Mouse (Mus musculus) E14TG2a.4 (cell line): ENCODE measurements around the gene Crnkl1.
A peak's percentile ranks its signal among the peaks of the same experiment; 100 is the strongest.
"Not testable (repeated sequence)": the region's sequence is repeated elsewhere in the genome, so short reads cannot be mapped to it uniquely, and the experiment has no call there.

Source experiments
- H3K27me3 ChIP-seq: 2 replicates; pipeline ENCODE4 v1.6.1; 2014; ENCODE audit warnings: low read length, control low read depth; ENCODE audit not compliant: insufficient read depth
- H3K36me3 ChIP-seq: 2 replicates; pipeline ENCODE4 v1.6.1; 2014; ENCODE audit warnings: low read length, control low read depth; ENCODE audit not compliant: insufficient read depth
- H3K4me1 ChIP-seq: replicated peaks from 2 replicates; pipeline ENCODE4 v1.6.1; 2014; ENCODE audit warnings: low read depth, low read length, control low read depth
- H3K4me3 ChIP-seq: replicated peaks from 2 replicates; pipeline ENCODE4 v1.5.1; 2014; ENCODE audit warnings: mild to moderate bottlenecking, low read length
- H3K9me3 ChIP-seq: 2 replicates; pipeline ENCODE4 v1.6.1; 2014; ENCODE audit warnings: low read length, control low read depth
- CTCF ChIP-seq: conservative IDR thresholded peaks from 2 replicates; pipeline ENCODE4 v1.5.1; 2014; ENCODE audit warnings: low read length
- NANOG ChIP-seq: IDR thresholded peaks from 2 replicates; pipeline ENCODE4 v1.6.1; 2014; ENCODE audit warnings: borderline replicate concordance, low read length, mixed read lengths
- POU5F1 ChIP-seq: IDR thresholded peaks from 2 replicates; pipeline ENCODE4 v1.6.1; 2014; ENCODE audit warnings: low read length, borderline replicate concordance

Crnkl1 gene

GRCm38 (mm10) chr2:145903061-145903901, 31.5 kb downstream of the Crnkl1 start:
- Histone ChIP-seq H3K4me1 (peaks cover 53% of the 10 kb centered on the region), H3K36me3 (peaks cover 25% of the 10 kb centered on the region), H3K27me3 (no peaks in the 10 kb centered on the region), H3K4me3 (peak overlapping the region; percentile 95), H3K9me3 (no peaks in the 10 kb centered on the region)
- TF ChIP-seq CTCF (peak; percentile 20), POU5F1 (no peak), NANOG (no peak)

- Histone ChIP-seq H3K4me3 (peak within 1 kb of the TSS; percentile 95), H3K4me1 (peaks cover 43% of the 10 kb centered on the region), H3K9me3 (no peaks in the 10 kb centered on the region), H3K36me3 (peaks cover 11% of the 10 kb centered on the region), H3K27me3 (no peaks in the 10 kb centered on the region)
- TF ChIP-seq POU5F1 (no peak), NANOG (no peak), CTCF (no peak)
Observed at GRCm38 (mm10) chr2:145901861-145902260, 33.0 kb downstream of the Crnkl1 start, which contains the start of gene Naa20. TSS of gene Naa20 (plus strand) at chr2:145902099.

GRCm38 (mm10) chr2:145900318-145900717, 34.5 kb downstream of the Crnkl1 start:
- peaks cover 30% of the 10 kb centered on the region for H3K4me1 ChIP-seq
- H3K9me3 ChIP-seq, H3K36me3 ChIP-seq, H3K27me3 ChIP-seq, H3K4me3 ChIP-seq: not testable (repeated sequence)

GRCm38 (mm10) chr2:145898106-145898505, 36.7 kb downstream of the Crnkl1 start:
- Histone ChIP-seq H3K4me3 (no peak overlapping the region), H3K27me3 (no peaks in the 10 kb centered on the region; the same call in 1 of the 2 replicates), H3K9me3 (no peaks in the 10 kb centered on the region), H3K4me1 (peaks cover 17% of the 10 kb centered on the region), H3K36me3 (no peaks in the 10 kb centered on the region)
- TF ChIP-seq CTCF: no peak
- no peak for TF ChIP-seq POU5F1
- no peak for TF ChIP-seq NANOG

- Histone ChIP-seq H3K9me3 (no peaks in the 10 kb centered on the region), H3K4me1 (peaks cover 9% of the 10 kb centered on the region), H3K27me3 (no peaks in the 10 kb centered on the region; the same call in 1 of the 2 replicates), H3K36me3 (no peaks in the 10 kb centered on the region), H3K4me3 (no peak overlapping the region)
- TF ChIP-seq POU5F1: no peak
- TF ChIP-seq CTCF: no peak
Observed at GRCm38 (mm10) chr2:145893756-145894155, 41.1 kb downstream of the Crnkl1 start.

- Histone ChIP-seq H3K36me3 (no peaks in the 10 kb centered on the region), H3K4me3 (no peak overlapping the region), H3K9me3 (no peaks in the 10 kb centered on the region), H3K4me1 (peaks cover 22% of the 10 kb centered on the region), H3K27me3 (no peaks in the 10 kb centered on the region)
- no peak for TF ChIP-seq CTCF
- no peak for TF ChIP-seq POU5F1
- no peak for TF ChIP-seq NANOG
Observed at GRCm38 (mm10) chr2:145890571-145890970, 44.2 kb downstream of the Crnkl1 start.

- no peak overlapping the region for H3K4me3 ChIP-seq
- no peaks in the 10 kb centered on the region for H3K27me3 ChIP-seq
- no peak for TF ChIP-seq NANOG
- no peak for TF ChIP-seq CTCF
- H3K9me3 ChIP-seq: no peaks in the 10 kb centered on the region
- peaks cover 38% of the 10 kb centered on the region for H3K4me1 ChIP-seq
- no peaks in the 10 kb centered on the region for H3K36me3 ChIP-seq
Observed at GRCm38 (mm10) chr2:145888766-145889480, 45.9 kb downstream of the Crnkl1 start.

- H3K27me3 ChIP-seq: no peaks in the 10 kb centered on the region
- no peaks in the 10 kb centered on the region for H3K36me3 ChIP-seq
- no peak overlapping the region for H3K4me3 ChIP-seq
- peaks cover 46% of the 10 kb centered on the region for H3K4me1 ChIP-seq
- H3K9me3 ChIP-seq: no peaks in the 10 kb centered on the region
- TF ChIP-seq NANOG: no peak
- TF ChIP-seq CTCF: peak; percentile 69
- TF ChIP-seq POU5F1: no peak
Observed at GRCm38 (mm10) chr2:145887937-145888765, 46.7 kb downstream of the Crnkl1 start.
